Mouse (Mus musculus): ENCODE results near the gene Gon7.

The Gon7 gene

DNA sequence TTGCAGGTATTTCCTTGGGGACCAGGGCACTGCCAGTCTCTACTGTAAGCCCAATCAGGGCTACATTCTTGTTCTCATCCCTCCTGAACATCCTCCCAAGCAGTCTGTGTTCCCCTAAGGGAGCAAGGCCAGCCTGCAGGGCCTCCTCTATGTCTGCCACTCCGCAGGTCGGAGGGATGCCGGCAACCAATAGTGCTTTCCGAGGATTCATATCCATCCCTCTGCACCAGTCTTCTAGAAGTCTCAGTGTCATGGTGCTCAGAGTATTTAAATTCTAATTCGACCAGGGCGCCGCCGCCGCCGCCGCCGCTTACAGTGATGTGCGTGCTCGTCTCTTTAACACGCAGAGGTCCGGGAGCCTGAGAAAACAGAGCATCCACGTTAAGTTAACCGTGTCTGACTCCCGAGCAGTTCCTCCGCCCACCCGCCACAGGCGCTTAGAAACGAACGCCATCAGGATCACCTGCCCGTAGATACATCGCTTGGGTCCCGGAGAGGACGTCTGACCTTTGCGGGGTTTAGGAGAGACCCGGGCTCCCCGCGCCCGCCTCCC, 14.5 kb downstream of the Gon7 start:
- DNase-seq (ENCODE audit: low spot score in 2 of 2) = no peak

DNA sequence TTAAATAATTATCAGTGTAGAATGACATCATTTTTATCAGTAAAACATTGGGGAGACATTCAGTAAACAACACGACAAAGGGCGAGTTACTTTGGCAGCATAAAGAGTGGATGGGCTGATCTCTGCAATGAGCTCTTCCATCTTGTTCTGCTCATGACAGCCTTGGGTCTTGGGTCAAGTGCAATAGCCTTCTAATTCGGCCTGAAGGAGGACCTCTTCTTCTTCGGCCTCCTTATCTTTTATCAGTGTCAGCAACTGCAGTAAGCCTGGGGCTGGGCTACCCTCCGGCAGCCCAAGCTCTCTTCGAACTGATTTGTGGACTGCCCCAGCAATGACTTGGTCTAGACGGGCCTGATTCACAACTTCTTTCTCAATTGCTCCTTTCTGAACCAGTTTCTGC, 15.5 kb downstream of the Gon7 start:
- DNase-seq (ENCODE audit: low spot score in 2 of 2) = no peak

DNA sequence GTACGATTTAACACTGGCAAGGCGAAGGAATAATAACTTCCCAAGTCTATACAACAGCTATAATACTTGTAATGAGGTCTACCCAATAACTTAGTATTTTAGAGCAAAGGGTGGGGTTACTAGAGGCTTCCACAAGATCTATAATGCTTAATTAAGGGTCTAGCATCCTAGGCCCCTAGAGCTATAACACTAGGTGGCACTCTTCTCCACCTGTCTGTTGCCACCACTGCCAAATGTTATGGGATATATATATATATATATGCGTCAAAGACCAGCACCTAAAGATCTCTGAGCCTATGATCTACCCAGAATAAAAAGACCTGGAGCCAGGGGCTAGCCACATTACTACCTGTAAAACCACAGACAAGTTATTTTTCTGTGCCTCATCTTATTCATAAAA, 17.3 kb downstream of the Gon7 start:
- DNase-seq (ENCODE audit: low spot score in 2 of 2) = no peak

DNA sequence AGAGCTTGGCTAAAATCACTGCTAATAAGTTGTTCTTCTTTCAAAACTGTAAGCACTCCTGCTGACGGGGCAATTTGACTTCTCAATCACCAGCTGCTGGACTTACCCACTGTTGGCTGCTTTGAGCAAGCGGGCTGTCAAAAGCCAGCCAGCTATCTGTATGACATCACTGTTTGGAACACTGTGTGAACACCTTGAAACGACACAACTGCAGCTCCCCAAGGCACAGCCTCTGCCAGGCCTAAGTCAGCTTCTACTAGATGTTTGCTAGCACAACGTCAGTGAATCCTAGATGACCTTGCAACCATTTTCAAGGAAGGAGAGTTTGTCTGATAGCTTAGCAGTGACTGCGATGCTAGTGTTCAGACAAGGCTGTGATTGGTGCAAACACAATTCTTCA, 18.5 kb downstream of the Gon7 start:
- DNase-seq (ENCODE audit: low spot score in 2 of 2) = no peak

DNA sequence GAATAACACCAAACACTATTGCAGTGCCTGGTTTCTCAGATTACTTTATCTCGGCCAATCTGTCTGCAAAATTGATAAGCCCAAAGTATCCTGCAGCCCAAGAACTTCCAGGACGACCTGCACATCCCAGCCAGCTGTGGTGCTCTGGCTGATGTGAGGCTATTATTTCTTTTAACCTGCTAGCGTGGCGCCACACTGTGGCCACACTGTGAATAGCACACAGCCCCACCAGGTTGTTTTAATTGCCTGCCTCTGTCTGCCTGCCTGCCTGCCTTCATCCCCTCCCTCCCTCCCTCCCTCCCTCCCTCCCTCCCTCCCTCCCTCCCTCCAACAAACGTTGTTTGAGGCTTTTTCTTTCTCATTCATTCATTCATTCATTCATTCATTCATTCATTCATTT, 24.2 kb downstream of the Gon7 start:
- DNase-seq (ENCODE audit: low spot score in 2 of 2) = peak in 1 of 2 experiments; percentile 53

DNA sequence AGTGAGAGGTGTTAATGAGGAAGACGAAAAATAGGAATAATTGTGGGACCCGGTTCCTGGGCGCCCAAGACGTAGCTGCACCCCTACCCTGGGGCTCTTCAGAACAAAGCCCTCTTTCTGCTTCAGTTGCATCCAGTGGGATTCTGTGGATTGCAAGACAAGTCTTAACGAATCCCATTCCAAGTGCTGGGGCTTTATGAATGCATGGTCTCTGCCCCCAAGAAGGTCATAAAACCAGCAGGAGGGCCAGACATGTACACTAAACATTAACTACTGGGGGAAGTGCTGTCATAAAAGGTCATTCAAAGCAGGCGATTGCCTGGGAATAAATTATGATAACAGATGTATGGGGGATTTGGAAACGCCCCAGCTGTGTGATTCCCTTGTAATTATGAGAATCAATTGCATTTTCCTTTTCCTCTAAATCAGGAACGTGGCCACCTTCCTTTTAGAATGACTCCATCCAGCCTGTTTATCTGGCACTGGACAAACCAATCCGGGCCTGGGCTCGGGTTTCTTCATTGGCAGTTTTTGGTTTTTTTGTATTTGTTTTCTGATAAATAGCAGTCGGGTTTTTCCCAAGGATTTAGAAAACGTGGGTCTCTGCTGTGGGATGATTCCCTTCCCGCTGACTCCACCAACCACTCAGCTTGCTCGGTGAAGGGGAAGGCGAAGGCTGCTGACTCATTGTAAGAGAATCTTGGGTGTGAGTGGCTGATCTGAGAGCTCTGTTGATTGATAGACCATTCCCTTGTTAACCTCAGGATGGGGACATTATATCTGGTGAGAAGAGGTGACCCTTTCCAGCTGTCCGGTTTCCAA, 26.6 kb downstream of the Gon7 start:
- DNase-seq (ENCODE audit: low spot score in 2 of 2) = no peak

DNA sequence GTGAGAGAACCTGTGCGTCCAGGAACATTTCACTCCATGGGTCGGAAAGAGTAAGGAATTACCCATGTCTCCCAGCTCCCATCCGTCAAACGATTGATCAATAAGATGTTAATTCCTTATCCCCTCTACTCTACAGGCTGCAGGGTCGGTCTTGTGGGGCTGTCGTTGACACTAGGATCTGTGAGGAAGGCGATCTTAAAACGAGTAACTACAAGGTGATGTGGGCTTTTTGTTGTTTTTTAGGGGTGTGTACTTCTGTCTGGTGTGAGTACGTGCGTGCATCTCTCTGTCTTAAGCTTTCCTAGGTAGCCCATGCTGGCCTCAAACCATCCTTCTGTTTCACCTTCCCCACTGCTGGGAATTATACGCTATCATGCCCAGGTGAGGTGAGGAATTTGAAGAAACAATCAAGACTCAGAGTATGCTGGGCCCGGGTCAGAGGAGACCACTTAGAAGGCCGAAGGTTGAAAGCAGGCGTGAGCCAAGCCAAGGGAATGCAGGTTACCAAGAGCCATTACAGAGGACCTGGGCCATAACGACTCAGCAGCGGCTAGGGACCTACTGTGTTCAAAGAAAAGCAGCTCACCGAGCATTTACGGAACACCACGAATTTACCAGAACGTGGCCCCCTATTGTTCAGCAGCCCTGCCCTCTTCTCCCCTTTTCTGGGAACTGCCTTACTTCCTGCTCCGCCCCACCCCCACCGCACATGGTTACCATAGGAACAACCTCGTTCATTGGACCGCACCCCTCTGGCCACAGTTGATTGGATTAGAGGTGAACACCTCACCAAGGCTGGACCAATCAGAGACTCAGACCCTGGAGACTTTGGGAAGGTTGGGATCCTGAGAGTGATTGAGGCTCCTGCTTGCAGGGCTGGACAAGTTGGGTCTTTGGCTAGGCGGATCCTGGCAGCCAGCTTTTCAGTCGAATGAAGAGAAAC, 27.5 kb downstream of the Gon7 start:
- DNase-seq (ENCODE audit: low spot score in 2 of 2) = peak; percentile 56 to 76

DNA sequence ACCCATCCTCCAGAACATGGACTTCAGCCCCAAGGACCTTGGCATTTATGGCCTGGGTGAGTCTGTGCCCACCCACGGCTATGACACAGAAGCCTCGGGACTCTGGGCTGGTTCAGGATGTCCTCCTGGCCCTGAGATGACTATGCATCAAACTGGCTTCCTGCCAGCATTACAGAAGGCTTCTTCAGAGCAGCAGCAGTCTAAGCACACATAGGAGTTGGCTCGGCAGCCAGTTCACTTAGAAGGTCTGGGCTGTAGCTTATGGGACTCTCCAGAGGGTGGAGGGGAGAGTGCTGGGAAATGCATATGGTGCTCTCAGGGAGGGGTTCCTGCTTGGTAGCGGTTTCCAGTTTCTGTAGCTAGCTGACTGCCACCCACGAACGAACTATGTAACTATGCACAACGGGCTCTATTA, 31.8 kb downstream of the Gon7 start:
- DNase-seq (ENCODE audit: low spot score in 2 of 2) = no peak

DNA sequence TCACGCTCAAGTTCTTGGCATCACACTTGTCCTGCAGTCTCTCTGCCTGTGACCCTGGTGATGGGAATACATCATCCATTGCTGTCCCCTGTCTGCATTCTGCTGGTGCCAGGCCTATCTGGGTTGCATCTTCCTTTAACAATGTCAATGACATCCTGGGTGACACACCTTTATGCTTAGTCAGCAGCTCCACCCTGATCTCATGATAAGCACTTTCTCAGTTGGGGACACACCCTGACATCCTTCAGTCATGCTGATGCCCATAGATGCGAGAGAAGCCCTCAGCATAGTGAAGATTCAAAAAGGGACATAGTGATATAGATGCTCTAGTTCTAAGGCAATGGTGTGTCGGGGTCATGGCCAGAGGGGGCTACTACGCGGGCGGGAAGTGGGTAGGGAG, 32.5 kb downstream of the Gon7 start:
- DNase-seq (ENCODE audit: low spot score in 2 of 2) = no peak

DNA sequence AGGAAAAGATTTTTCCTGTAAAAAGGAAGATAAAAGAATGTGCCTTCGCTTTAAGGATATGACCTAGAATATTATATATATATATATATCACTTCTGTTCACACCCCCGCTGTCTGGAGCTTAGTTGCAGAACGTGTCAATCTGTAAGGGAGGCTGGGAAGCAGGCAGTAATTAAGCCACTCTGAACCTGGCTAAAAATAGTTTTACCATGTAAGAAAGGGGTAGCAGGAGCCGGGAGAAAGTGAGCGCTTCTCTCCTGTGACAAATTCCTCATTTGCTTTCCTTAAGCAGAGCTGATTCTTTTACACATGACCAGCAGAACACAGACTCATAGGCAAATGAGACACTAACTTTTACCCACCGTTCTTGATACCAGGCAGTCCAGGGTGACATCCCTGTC, 33.7 kb downstream of the Gon7 start:
- DNase-seq (ENCODE audit: low spot score in 2 of 2) = no peak

DNA sequence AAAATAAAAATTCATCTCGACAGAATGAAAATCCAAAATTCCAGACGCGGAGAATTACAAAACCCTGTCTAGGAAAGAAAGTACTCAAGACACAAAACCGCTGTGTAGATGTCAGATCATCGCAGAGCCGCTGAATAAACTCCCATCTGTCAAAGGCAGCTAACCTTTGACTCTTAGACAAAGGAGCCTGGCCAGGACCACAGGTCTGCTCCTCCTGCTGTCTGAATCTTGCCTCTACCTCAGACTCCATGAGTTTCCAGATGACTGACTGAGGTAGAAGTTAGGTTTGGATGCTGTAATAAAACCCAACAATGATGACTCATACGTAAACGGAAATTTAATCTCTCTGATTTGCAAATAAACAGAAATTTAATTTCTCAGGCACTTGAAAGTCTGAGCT, 34.6 kb downstream of the Gon7 start:
- no peak for DNase-seq (ENCODE audit: low spot score in 2 of 2)

DNA sequence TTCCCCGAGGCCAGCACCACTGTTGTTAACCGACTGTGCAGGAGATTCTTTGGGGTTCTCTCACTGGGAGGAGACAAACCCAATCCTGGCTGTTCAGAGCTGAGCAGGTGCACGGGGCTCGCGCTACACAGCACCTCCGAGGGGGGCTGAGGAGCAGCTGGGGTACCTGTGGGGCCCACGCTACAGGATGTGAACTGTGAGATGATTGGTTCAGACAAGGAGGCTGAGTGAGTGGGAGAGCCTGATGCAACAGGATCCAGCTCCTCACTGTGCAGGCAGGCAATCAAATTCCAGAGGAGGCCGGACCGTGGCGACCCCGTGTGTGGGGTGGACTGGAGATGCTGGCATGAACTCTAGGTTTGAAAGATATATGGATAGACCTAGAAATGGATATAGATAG, 35.2 kb downstream of the Gon7 start:
- DNase-seq (ENCODE audit: low spot score in 2 of 2) = no peak

DNA sequence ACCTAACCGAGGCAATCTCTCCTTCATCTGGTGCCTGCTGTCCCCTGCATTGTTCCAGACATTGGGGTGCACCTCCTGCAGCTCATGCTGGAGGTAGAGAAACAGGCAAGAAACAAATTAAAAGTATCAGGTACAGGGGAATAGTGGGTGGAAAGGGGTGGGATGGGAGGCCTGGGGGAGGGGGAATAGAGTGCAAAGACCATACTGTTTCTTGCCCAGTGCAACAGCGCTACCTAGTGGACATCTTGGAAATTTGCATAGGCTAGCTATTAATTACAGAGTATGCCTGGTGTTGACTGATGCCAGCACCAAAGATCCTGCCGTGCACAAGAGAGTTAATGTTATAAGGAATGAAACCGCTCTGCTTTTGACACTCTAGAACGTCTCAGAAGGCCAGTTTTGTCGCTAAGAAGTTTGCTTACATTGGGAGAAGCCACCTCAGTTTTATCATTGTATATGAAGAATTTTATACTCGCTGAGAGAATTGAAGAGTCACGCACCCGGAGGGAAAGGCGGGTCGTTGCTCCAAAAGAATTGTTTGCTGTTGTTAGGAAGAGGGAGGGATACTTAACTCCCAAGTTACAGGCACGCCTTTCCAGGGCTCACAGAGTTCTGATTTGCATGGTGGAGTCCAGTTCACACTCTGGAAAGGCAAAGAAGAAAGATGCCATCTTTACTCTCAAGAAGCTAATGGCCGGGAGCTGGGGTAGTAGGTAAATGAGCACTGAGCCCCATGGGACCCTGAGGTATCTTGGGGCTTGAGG, 37.9 kb downstream of the Gon7 start:
- peak in 1 of 2 experiments; percentile 51 for DNase-seq (ENCODE audit: low spot score in 2 of 2)

DNA sequence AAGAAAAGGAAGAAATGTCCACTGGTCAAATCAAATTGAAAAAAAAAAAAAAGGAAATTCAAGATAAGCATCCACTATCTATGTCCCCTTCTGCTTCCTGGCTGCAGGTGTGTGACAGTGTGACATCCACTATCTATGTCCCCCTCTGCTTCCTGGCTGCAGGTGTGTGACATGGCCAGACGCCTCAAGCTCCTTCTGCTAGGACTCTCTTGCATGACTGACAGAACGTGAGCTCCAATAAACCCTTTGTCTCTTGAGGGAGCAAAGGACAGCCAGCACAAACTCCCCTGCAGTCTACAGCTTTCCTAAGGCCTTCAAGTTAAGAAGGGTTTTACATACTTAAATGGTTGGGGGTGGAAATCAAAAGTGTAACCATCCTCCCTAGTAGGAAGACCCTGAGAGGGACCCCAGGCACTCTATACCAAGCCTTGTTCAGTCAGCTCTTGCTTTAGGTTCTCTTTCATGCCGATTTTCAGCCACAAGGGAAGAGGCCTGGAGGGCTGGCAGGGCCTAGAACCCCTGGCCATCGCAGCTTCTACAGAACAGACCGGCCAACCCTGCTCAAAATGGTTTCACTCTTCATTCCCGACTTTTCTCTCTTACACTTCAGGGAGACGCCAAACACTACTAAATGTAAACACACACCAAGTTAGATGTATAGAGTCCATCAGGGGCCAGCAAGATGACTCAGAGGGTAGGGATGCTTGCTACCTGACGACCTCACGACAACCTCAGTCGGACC, 42.8 kb downstream of the Gon7 start:
- no peak for DNase-seq (ENCODE audit: low spot score in 2 of 2)

DNA sequence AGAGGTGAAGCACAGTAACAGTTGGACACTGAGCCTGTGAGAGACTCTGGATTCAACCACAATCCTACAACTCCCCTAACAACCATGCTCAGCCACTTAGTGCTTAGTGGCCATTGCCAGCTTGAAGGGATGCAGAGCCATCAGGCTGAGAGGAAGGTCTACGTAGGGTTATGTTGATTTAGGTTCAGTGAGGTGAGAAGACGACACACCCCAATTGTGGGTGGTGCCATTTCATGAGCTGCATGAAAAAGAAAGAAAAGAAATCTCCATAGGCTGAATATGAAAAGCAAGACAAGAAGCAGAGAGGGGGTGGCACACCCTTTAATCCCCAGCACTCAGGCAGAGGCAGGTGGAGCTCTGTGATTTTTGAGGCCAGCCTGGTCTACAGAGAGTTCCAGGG, 43.5 kb downstream of the Gon7 start:
- DNase-seq (ENCODE audit: low spot score in 2 of 2) = no peak

DNA sequence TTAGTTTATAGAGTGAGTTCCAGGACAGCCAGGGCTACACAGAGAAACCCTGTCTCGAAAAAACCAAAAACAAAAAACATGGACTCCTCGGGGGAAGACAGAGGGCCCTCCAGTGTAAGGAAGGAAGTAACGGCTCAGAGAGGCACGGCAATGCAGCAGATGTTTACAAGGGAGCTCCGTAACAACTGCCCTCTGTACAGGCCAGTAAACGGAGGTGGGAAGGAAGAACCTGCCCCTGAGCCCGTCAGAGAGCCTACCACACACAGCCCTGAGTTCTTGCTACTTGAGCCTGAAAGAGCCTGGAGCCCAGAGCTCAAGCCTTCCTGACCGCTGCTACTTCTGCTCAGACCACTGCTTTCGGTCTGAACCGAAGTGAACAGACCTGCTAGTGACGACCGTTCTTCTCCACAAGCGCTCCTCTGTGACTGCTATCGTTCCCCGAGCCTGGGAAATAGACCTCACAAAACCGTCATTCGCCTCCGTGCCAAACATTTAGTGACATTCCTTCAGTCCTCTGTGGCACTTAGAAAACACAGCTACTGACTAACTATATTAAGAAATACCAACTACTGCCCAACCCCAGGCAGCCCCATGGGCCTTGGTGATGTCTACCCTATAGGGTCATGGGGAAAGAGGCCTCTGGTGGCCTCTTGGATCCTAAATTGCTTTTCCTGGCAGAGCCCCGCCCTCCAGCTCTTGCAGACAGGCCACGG, 44.3 kb downstream of the Gon7 start:
- DNase-seq (ENCODE audit: low spot score in 2 of 2) = no peak

DNA sequence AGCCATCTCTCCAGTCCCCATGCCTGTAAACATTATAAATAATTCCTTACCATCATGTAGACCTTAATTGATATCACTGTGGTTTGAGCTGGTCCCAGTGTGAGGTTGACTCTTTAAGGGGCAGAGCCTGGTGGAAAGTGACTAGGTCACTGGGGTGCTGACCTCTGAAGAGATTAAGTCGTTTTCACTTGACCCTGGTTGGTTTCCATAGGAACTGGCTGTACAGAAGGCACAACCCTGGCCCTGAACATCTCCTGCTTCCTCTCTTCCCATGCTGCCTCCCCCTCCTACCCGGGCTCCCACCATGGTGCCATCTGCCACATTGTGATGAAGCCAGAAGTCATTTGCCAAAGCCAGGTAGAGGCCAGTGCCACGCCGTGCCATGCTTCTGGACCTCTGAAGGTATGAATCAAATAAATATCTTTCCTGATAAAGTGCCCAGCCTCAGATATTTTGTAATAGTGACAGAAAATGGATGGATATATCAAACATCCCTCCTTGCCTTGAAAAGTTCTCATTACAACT, 46.7 kb downstream of the Gon7 start:
- no peak for DNase-seq (ENCODE audit: low spot score in 2 of 2)

DNA sequence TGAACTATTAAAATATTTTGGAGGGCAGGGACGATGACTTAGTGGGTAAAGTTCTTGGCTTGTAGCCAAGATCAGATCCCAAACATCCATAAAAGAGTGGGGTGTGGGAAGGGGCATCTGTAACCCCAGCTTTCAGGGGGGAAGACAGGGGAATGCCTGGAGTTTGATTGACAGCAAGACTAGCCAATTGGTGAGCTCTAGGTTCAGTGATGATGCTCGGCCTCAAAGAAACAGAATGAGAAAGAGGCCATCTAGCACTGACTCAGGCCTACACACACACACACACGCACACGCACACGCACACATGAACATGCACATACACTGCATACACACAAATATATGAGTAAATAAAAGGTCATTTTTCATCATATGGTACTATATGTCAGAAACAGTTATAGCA, 47.7 kb downstream of the Gon7 start:
- no peak for DNase-seq (ENCODE audit: low spot score in 2 of 2)

DNA sequence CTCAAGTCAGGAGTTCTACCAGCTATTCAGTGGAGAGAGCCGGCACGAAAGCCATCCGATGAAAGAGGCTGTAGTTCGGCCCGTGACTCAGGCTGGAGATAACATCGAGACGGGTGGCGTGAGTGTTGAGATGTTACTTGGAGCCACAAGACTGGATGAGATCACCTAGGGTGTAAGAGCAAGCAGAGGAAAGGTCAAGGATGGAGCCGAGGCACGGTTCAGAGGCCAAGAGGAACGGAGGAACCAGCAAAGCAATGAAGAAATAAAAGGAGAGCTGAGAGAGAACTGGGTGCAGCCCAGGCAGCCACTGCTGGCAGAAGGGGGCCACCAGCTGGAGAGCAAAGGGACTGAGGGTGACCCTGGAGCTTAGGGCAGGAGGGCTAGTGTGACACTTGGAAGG, 49.4 kb downstream of the Gon7 start:
- no peak for DNase-seq (ENCODE audit: low spot score in 2 of 2)

DNA sequence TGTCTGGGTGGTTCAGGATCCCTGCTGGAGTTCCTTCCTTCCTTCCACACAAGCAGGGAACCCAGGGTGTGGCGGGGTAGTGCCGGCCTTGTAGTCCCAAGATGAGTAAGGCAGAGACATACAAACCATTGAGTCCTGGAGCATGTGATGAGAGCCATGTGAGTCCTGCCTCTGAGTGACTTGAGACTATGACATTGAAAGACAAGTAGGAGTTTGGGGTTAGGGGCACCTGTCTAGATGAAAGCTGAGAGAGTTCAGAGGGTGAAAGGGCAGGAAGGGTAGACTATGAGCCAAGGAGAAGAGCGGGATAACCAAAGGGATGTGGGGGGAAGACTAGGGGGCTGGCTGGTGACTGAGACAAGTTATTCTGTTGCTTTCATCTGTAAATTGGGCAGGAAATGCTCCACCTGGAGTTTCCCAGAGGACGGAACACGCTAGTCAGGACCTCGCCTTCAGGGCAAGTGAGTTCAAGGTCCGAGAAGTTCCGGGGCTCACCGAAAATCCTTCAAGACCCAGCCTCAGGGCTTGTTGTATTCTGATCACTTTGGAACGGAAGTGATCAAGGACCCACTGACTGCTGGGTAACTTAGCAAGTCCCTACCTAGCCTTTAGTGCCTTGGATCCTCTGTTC, 50.7 kb downstream of the Gon7 start:
- no peak for DNase-seq (ENCODE audit: low spot score in 2 of 2)

All from cerebellum, postnatal 4 days (tissue).